Mouse (Mus musculus) small intestine, adult 2 months (tissue): ENCODE data around the gene Aldh2. TPM values are rescaled to one million over a fixed set of nuclear protein-coding genes. Genes with fewer than 3 reads are reported as not detected.

ENCODE experiments used
- H3K27ac ChIP-seq: fragments of 200-500 bp; 2 replicates; pipeline ENCODE4 v1.5.1; 2012; ENCODE audit warnings: low read depth, low read length, control low read depth, inconsistent platforms; ENCODE audit not compliant: insufficient read depth
- H3K27me3 ChIP-seq: fragments of 200-500 bp; 2 replicates; pipeline ENCODE4 v1.6.1; 2012; ENCODE audit warnings: mild to moderate bottlenecking, moderate library complexity, low read length, inconsistent platforms; ENCODE audit not compliant: control insufficient read depth, insufficient read depth
- H3K36me3 ChIP-seq: fragments of 200-500 bp; 2 replicates; pipeline ENCODE4 v1.6.1; 2012; ENCODE audit warnings: mild to moderate bottlenecking, low read length, control low read depth, inconsistent platforms; ENCODE audit not compliant: control insufficient read depth, insufficient read depth
- H3K4me1 ChIP-seq: fragments of 200-500 bp; 2 replicates; pipeline ENCODE4 v1.6.1; 2012; ENCODE audit warnings: low read length, inconsistent platforms, mixed read lengths; ENCODE audit not compliant: control insufficient read depth, insufficient read depth, insufficient read length
- H3K4me3 ChIP-seq: fragments of 200-500 bp; 2 replicates; pipeline ENCODE4 v1.5.1; 2012; ENCODE audit warnings: low read depth, mild to moderate bottlenecking, control low read depth, inconsistent platforms, low read length, moderate library complexity
- CTCF ChIP-seq: fragments of 200-500 bp; IDR thresholded peaks from 2 replicates; pipeline ENCODE4 v1.5.1; 2012; ENCODE audit warnings: low read depth, mild to moderate bottlenecking, control low read depth, inconsistent platforms, low read length, moderate library complexity, mixed read lengths; ENCODE audit not compliant: insufficient replicate concordance, insufficient read length; ENCODE audit errors: extremely low read depth
- POLR2A ChIP-seq: fragments of 200-500 bp; IDR thresholded peaks from 2 replicates; pipeline ENCODE4 v1.6.1; 2012; ENCODE audit warnings: low read depth, mild to moderate bottlenecking, control low read depth, inconsistent platforms, low read length, moderate library complexity
- WGBS: fragments of 180-500 bp; shearing (Covaris S2); methylation state at CpG from one replicate; pipeline ENCODE4 v1.1.7; 2018; 5-methylcytosine and 5-hydroxymethylcytosine counted together
- polyA plus RNA-seq: library from polyadenylated mRNA; depleted of rRNA; stranded (reverse); fragments of >200 nt; gene quantifications from 2 replicates; pipeline ENCODE4 v1.2.3, GENCODE M21; 2012

The Aldh2 gene
- polyA plus RNA-seq, 1 experiment: 324 TPM

DNA sequence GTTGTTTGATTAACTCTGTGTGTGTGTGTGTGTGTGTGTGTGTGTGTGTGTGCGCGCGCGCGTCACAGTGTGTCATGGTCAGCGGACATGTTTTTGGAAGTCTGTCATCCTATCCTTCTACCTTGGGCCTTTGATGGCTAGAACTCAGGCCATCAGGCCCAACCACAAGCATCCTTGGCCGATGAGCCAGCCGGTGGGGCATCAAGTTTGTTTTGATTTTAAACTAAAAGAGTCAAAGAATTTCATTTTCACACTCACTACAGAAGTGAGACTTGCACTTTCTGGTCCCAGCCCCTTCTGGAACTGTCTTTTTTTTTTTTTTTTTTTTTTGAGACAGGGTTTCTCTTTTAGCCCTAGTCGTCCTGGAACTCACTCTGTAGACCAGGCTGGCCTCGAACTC lies 8.6 kb downstream of the Aldh2 start:
- no peak overlapping the region for H3K4me3 ChIP-seq
- H3K27me3 ChIP-seq: no peaks in the 10 kb centered on the region
- no peaks in the 10 kb centered on the region for H3K36me3 ChIP-seq
- H3K4me1 ChIP-seq: peaks cover 14% of the 10 kb centered on the region; the same call in 1 of the 2 replicates
- peak overlapping the region; percentile 93 for H3K27ac ChIP-seq
- WGBS: 90% methylated on average over 10 of the region's 10 CpGs
- no peak for TF ChIP-seq CTCF

DNA sequence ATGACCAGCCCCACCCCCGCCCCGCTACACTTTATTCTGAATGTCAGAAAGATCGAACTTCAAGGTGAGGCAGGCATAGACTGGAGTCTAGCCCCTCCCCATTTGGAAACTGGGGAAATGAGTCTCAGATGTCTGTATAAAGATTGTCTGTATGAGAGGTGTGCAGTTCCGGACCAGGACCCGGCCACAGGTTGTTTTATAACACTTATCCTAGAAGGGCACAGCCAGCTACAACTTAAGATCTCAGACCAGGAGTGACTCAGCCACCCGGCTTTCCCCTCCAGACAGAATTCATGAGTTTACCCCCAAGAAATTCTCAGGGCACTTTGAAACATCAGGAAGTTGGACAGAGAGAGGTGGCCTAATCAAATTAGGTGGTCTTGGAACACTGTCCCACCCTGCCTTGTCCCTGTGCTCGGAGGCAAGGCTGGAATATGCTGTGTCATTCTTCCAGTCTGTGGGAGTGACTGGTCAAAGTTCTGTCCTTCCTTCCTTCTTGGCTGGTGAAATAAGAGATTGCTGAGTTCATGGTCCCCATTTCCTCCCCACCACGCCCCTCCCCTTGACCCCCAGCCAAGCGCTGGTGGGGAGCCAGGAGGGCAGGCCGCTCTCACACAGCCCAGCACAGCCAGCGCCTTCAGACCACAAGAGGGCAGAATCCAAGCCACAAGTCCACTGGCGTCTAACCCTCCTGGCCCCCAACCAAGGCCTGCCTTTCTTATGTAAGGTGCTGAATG lies 9.7 kb downstream of the Aldh2 start:
- Histone ChIP-seq H3K4me3 (peak overlapping the region; percentile 44), H3K36me3 (peaks cover 9% of the 10 kb centered on the region), H3K4me1 (peaks cover 14% of the 10 kb centered on the region; the same call in 1 of the 2 replicates), H3K27me3 (no peaks in the 10 kb centered on the region), H3K27ac (peak overlapping the region; percentile 97)
- no peak for TF ChIP-seq POLR2A
- peak; percentile 73 for TF ChIP-seq CTCF
- WGBS: 10% methylated on average over 12 of the region's 12 CpGs

DNA sequence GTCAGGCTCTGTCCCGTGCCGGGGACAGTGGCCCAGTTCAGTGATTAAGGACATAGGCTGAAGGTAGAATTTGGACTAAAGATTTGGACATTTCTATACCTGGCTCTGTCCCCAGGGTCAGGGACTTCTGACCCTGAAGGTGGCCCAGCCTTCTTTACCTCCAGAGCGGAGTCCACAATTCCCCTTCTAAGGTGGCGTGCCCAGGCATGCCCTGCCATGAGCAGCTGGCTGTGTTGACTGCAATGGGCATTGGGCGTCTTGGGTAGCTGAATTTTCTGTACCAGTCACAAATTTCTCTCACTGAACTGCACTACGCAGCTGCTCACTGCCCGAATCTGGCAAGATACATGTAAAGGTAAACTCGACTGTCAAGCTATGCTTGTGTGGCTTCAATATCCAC lies 11.7 kb downstream of the Aldh2 start:
- no peak overlapping the region for H3K4me3 ChIP-seq
- H3K4me1 ChIP-seq: peaks cover 14% of the 10 kb centered on the region; the same call in 1 of the 2 replicates
- 90% methylated on average over 8 of the region's 8 CpGs for WGBS
- H3K27ac ChIP-seq: no peak overlapping the region
- no peak for TF ChIP-seq POLR2A
- TF ChIP-seq CTCF: no peak
- no peaks in the 10 kb centered on the region for H3K27me3 ChIP-seq
- peaks cover 20% of the 10 kb centered on the region for H3K36me3 ChIP-seq

DNA sequence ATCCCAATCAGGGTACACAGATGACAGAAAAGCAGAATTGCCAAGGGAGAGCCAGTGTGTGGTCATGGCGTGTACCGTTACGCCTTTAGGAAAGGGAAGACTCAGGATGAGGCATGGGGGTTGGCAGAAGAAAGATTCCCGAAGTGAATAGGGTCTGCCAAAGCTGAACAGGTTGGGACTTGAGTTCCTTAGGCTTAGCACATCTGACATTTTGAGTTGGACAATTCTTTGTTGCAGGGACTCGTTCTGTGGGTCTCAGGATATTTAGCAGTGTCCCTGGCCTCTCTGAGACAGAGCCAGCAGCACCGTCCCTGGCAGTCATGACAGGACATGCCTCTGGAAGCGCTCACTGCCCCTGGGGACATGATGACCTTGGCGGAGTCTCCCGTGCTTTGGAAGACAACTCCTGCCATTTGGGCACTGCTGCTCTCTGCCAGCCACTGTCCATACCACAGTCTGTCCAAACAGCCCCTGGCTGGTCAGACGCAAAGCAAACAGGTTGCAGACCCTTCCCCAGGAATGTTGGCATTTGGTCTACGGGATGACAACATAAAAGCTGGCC lies 16.6 kb downstream of the Aldh2 start:
- 90% methylated on average over 11 of the region's 11 CpGs for WGBS
- H3K4me1 ChIP-seq: no peaks in the 10 kb centered on the region
- H3K4me3 ChIP-seq: no peak overlapping the region
- H3K27ac ChIP-seq: no peak overlapping the region
- no peak for TF ChIP-seq POLR2A
- no peak for TF ChIP-seq CTCF
- H3K27me3 ChIP-seq: no peaks in the 10 kb centered on the region
- peaks cover 61% of the 10 kb centered on the region for H3K36me3 ChIP-seq

DNA sequence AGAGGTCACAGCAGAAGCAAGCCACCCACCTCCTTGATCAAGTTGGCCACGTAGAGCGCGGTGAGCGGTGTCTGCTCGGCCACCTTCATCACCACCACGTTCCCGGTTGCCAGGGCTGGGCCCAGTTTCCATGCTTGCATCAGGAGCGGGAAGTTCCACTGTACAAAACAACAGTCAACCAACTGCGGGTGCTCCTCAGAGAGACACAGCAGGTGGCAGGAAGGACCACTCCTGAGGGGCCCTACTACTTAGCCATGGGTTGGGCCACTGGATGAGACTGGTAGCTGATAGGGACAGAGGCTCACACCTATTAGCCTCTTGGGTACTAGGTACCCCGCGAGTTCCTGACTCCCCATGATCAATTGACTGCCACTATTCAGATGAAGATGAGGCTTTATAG lies 17.8 kb downstream of the Aldh2 start:
- WGBS: 96% methylated on average over 11 of the region's 11 CpGs
- no peaks in the 10 kb centered on the region for H3K4me1 ChIP-seq
- H3K36me3 ChIP-seq: peaks cover 71% of the 10 kb centered on the region
- H3K4me3 ChIP-seq: no peak overlapping the region
- H3K27ac ChIP-seq: no peak overlapping the region
- no peaks in the 10 kb centered on the region for H3K27me3 ChIP-seq
- TF ChIP-seq POLR2A (no peak), CTCF (no peak)

DNA sequence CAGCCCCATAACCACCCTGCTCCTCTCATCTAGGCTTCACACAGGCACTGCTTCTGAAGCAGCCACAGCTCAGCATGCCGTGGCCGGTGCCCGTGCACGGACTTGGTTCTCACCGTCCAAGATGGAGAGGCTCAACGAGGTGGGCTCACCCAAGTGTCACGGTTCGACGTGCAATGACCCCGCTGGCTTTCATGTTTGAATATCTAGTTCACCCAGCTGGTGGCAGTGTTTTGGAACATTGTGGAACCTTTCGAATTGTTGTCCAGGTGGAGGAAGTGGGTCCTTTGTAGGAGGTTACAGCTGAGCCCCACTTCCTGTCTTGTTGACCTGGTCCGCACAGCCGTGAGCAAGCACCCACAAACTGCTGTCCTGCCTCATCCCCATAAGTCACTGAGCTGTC lies 19.5 kb downstream of the Aldh2 start:
- H3K4me3 ChIP-seq: no peak overlapping the region
- no peak for TF ChIP-seq POLR2A
- H3K27ac ChIP-seq: no peak overlapping the region
- peaks cover 73% of the 10 kb centered on the region for H3K36me3 ChIP-seq
- WGBS: 86% methylated on average over 13 of the region's 13 CpGs
- H3K4me1 ChIP-seq: no peaks in the 10 kb centered on the region
- no peaks in the 10 kb centered on the region for H3K27me3 ChIP-seq

DNA sequence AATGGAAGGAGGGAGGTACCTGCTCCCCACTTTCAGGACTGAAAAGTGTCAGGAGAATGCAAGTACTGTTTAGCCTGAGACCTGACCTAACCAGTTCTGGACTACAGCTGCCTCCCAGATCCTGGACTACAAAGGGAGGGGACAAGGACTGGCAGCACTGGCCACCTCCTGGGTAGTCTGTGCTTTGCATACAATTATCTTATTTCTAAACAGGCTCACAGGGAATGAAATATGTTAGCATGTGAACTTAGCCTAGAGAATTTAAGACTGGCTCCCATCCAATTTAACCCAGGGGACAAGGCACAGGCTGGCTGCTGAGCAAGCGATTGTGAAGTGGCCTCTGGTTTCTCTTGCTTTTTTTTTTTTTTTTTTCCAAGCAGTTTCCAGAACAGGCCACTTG lies 22.8 kb downstream of the Aldh2 start:
- Histone ChIP-seq H3K36me3 (peaks cover 64% of the 10 kb centered on the region), H3K27me3 (no peaks in the 10 kb centered on the region), H3K4me3 (no peak overlapping the region), H3K27ac (no peak overlapping the region), H3K4me1 (peaks cover 11% of the 10 kb centered on the region; the same call in 1 of the 2 replicates)
- TF ChIP-seq CTCF: no peak
- 72% methylated on average over 1 of the region's 1 CpGs for WGBS

DNA sequence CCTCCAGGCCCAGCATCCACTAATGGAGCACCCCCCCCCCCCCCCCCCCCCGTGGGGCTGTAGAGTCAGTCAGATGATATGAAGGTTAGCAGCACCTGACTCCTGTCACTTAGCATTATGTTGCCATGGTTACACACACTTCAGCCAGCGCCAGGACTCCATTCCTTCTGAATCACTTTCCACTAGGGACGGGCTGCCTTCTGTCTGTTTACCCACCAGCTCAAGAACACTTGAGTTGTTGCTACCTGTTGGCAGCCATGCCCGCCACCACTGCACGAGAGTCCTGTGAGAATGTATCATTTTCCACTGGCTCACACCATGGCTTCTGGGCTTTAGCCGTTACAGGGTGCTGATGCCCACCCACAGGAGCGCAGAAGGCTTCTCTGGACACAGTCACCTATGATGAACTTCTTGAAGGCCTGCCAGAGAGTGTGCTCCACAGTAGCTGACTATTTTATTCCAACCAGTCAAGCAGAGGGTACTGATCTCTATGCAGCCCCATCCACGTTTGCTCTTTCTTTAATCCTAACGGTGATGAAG lies 23.7 kb downstream of the Aldh2 start:
- TF ChIP-seq POLR2A: no peak
- no peak for TF ChIP-seq CTCF
- Histone ChIP-seq H3K36me3 (peaks cover 57% of the 10 kb centered on the region), H3K4me3 (no peak overlapping the region), H3K4me1 (peaks cover 18% of the 10 kb centered on the region; the same call in 1 of the 2 replicates), H3K27ac (no peak overlapping the region), H3K27me3 (no peaks in the 10 kb centered on the region)
- WGBS: 80% methylated on average over 9 of the region's 9 CpGs
